Mouse (Mus musculus) cerebellum, adult 9-11 months (tissue): ENCODE data around the gene Slc26a1.
"Not testable (repeated sequence)": the region's sequence is repeated elsewhere in the genome, so short reads cannot be mapped to it uniquely, and the experiment has no call there.

Experiments
- DNase-seq: peaks from one replicate; pipeline ENCODE4 v3.0.0; 2022

The Slc26a1 gene

DNA sequence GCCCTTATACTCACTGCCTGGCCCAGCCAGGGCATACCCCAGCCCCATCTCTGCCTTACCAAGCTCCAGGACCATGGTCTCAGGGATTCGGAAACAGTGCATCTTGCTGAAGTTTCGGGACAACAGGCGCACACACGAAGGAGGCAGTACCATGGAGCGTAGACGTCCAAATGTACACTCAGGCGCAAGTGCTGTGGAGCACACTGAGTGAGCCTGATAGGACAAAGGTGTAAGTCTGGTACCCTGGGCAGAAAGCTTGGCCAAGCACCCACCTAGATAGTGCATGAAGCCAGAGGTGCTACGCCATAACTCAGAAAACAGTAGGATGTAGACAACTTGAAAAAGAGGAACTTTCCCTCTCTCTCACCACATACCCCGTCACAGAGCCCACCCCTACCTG is 20.0 kb downstream of the Slc26a1 start:
- DNase-seq = peak; percentile 11

DNA sequence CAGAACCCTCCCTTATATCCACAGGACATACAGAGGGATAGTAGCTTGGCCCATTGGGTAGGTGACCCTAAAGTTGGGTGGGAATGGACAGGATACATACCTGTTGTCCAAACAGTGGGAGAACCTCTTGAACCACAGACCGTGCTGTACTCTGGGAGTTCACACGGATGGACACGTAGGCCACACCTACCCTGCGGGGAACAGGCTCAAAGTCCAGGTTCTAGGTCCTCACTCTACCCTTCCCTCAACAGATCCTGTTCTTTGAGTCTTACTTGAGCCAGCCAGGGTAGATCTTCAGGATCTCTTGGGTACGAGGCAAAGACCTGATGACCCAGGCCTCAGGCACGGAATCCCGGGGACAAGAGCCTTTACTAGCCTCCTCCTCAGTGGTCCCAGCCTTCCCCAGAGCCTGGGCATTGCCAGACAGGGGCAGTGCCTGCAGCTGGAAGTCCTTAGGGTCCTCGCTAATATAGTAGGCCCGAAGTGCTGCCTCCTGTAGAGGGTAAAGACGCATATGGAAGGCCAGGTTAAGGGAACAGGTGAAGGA is 20.9 kb downstream of the Slc26a1 start:
- DNase-seq = peak; percentile 20

DNA sequence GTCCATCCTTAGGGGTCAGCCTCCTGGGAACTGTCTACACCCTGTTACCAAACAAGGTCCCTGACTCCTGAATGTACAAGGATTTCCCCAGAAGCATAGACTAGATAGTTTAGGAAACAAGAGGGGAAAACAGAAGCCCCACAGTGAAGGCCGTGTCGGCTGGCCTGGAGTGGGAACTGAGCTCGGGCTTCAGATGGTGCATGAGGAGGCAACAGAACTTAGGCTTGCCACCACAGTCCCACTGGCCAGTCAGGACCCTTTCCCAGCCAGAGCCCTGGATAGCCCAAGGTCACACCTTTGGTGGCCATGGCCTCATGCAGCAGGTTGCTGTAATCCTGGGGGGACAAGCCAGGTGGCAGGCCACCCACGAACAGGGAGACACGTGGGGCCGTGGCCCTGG is 22.0 kb downstream of the Slc26a1 start:
- DNase-seq = peak; percentile 16

DNA sequence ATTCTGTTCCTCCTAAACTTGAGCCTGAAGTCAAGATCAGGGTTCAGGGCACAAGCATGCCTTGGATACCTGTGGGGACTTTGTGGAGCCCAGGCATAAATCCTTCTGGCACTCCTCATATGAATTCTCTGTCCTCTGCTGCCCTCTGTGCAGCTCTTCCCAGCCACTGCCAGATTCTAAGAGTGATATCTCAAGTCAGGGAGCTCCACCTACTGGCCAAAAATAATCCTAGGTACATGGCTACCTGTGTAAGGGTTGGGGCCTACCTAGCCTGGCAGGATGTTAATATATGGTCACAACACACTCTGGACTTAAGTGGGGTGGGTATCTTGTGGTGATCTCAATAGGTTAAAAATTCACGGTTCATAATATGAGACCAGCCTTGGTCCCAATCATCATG is 23.5 kb downstream of the Slc26a1 start:
- peak; percentile 84 for DNase-seq

DNA sequence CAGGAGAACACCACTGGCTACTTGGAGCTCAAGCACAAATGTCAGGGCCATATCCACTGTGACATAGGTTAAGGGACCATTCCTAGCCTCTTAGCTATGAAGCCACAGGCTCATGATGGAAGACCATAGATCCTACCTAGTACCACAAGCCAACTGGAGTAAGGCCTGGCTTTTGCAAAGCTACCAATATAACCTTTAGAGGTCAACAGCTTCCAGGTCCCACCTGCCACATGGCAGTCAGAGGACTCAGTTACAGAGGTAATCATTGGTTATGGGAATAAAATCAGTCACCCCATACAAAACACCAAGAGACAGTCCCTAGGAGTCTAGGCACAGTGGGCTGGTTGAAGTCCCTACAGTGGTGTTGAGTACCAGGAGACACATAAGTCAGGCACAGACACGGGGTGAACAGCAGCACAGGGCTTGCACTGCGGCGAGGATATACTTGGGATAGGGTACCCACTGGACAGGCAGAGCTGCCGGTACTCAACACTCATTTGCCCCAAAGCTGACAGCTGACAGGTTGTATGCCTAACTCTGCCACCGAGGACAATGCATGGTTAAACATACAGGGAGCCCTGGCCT is 24.1 kb downstream of the Slc26a1 start:
- DNase-seq = no peak

DNA sequence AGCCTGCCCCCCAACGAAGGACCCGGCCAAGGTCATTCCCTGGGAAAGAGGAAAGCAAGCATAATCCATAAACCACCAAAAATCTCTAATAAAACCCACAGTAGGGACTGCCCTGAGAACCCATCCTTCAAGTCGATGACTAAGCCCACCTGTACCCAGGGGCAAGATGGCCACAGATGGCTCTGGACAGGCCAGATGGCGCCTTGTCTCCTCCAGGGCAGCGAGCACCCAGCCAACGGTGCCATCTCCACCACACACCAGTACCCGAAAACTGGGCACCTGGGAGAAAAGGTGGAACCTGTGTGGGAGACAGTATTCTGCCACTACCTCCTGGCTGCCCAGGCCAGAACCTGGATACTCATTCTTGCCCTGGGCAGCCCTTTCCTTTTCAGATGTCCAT is 25.0 kb downstream of the Slc26a1 start:
- peak; percentile 73 for DNase-seq

DNA sequence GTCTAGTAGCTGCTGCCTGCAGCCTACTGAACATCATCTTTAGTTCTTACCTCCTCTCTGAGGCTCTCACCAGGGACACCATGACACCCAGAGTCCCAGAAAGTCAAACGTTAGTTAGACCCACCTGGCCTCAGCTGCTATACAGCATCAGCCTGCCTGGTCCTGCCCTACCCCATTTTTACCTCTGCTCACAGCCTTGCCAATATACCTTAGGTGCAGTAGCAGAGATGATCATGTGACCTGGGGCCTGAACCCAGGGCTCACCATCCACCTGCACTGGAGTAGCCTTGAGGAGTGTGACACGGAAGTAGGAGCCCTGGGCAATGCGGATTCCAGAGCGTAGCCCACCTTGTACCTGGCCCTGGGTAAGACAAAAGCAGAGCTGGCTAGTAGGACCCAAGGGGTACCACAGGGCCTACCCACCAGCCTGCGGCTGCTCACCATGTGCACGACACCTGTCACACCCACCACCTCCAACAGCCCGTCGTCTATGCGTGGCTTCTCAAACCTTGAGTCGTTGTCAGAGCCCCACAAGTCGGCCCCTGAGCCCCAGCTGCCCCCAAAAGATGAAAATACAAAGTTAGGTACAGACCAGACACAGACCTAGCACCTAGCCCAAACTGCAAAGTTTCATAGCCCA is 26.3 kb downstream of the Slc26a1 start:
- DNase-seq = no peak

DNA sequence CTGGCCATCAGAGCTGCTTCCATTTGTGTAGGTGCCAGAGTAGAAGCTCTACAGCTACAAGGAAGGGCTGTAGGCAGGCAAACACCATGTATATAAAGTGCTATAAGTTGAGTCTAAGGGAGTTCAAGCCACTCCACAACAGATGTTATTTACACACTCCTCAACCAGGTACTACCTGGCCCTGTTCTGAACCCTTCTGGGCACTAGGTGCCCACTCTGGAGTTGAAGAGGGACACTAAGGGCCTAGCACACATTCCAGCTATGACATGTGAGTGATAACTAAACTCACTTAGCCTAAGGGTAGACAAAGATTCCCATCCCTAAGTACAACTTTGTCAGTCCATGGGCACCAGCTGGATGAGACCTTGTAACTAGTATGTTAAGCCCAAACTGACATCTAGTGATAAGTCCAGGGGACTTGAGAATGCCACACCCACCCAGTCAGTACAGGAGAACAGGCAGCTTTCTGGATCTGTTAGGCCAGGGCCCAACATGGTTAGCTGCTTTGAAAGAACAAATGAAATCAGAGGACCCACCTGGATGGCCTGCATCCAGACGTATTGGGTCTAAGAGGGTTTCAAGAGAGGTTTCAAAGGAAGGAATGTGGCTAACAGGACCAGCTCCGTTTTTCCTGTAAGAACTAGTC is 27.4 kb downstream of the Slc26a1 start:
- DNase-seq = no peak

DNA sequence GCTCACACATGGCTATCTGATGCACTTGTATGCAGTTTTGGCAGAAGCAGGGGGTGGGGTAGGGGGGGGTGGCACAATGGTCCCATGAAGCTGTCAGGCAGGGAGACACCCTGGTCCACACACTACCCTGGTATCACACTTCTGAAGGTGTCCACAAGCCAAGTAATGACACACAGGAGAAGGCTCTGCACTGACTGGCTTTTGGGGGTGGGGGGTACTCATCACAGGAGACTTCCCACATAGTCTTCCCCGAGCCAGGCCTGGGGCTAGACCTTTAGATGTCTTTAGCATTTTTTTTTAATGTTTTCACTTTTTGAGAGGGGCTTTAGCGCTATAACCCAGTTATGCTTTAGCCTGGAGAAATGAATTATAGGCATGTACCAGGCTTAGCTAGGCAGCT is 28.1 kb downstream of the Slc26a1 start:
- DNase-seq = no peak

DNA sequence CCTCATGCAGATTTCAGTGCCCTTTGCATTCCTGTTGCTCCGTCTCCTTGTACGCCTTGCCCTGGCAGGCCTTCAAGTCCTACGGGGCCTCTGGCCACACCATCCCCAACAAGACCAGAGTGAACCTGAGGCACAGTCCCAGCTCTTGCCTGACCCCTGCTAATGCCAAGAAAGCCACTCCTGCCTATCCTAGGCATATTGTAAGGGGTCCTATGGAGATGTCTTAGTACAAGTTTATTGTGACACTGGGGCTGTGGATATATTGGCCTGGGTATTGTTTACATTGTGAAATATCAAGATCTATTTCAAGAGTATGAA is 29.1 kb downstream of the Slc26a1 start:
- DNase-seq = no peak

DNA sequence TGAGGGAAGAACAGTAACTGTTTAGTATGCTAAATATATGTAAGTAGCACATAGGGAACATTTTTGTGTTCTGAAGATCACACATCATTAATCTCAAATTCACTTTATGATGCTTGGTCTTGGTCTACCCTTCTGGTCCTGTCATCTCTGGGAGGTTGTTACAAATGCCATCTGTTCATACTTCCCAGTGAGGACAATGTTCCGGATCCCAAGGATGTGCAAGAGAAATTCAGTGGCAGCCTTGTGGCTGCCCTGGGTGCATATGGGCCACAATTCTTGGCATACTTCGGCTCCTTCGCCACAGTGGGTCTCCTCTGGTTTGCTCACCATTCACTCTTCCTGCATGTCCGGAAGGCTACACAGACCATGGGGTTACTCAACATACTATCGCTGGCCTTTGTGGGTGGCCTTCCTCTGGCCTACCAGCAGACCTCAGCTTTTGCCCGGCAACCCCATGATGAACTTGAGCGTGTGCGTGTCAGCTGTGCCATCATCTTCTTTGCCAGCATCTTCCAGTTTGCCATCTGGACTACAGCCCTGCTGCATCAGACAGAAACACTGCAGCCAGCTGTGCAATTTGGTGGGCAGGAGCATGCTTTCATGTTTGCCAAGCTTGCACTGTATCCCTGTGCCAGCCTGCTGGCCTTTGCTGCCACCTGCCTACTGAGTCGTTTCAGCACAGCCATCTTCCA is 29.6 kb downstream of the Slc26a1 start:
- peak; percentile 74 for DNase-seq

DNA sequence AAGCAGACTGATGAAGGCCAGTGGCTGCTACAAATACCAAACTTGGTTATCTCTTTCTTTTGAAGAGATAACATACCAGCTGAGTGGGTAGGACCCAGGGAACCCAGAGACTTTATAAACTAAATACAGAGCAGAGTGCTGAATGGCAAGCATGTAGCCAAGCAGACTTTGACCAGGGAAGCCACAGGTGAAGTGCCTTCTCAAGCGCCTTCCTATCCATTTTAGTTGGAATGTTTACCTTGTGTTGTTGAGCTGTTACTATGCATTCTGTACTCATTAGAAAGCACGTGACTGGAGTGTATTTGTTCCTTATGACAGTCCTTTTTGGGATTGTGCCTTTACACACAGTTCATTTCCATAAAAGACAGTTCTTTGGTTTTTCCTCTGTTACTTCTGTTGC is 31.7 kb downstream of the Slc26a1 start:
- DNase-seq = no peak

DNA sequence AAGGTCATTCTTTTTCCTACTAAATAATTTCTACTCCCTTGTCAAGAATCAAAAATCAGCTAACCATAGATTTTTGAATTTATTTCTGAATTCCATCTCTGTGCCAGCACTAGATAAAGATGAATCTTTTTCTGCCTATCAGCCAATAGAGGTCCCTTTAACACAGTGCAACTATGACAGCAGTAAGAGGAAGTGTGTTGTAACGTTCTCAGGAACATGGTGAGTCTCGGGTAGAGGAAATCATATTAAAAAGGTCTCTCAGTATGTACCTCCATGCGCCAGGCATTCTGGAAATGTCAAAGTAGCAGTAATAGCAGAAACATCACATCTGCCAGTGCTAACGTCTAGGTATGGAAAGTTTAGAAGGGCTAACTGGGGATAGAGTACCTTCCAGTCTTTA is 39.2 kb downstream of the Slc26a1 start:
- no peak for DNase-seq

DNA sequence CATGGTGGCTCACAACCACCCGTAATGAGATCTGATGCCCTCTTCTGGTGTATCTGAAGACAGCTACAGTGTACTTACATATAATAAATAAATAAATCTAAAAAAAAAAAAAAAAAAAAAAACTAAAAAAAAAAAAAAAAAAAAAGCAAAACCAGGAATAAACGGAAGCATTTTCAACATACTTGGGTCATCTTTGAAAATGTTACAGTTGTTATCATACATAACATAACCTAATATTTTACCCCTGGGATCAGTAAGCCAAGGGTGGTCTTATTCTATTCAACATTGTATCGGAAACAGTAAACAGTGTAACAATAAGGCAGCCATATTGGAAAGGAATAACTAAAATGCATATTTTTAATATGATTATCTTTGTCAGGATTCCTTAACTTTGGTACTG is 41.3 kb downstream of the Slc26a1 start:
- DNase-seq = not testable (repeated sequence)

DNA sequence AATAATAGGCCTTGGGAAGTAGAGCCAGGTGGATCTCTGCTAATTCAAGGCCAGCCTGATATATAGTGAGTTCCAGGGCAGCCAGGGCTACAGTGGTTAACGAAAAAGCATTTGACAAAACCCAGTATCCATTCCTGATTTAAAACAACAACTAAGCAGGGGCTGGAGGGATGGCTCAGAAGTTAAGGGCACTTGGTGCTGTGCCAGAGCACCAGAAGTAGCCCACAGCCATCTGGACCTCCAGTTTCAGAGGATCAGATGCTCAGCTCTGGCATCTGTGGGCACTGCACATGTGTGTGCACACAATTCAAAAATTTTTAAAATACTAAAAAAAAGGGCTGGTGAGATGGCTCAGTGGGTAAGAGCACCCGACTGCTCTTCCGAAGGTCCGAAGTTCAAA is 41.7 kb downstream of the Slc26a1 start:
- DNase-seq = no peak

DNA sequence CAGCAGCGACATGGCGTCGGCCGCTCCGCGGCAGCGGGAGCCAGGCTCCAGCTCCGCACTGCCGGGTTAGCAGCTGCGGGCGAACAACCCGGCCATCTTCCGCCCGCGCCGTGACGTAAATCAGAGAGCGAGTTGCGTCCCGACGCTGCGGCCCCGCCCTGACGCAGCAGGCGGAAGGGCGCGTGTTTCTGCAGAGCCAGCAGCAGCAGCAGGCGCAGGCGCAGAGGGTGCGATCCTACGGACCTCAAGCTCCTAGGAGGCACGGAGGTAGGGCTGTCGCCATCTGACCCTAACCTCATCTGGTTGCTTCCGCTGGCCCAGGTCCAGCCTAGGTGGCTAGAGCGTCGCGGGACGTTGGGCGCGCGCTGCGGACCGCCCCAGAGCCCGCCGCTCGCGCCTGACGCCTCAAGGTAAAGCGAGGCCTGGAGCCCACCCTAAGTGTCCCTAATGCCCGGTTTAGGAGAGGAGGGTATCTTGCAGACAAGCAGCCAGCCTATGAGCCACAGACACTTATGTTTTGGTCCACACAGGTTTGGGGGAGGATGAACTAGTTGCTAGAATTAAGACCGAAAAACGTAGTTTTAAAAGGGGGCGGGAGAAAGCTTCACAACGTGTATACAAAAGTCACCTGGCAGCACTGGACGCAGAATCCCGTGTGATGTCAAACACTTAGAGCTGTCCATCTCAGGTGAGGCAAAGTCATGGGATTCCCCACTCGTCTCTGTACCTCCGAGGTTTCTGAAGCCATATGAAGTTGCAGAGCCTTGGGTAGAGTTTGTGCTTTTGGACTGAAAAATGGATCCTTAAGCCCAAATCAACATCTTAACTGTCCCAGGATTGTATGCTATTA is 45.5 kb downstream of the Slc26a1 start, which contains the start of the genes Gak and Tmem175:
Gene Gak (minus strand): TSS at position 122 of the 850 bp plus-strand sequence.
Gene Tmem175 (plus strand): TSS at position 137 of the 850 bp plus-strand sequence.
- peak; percentile 95 for DNase-seq

DNA sequence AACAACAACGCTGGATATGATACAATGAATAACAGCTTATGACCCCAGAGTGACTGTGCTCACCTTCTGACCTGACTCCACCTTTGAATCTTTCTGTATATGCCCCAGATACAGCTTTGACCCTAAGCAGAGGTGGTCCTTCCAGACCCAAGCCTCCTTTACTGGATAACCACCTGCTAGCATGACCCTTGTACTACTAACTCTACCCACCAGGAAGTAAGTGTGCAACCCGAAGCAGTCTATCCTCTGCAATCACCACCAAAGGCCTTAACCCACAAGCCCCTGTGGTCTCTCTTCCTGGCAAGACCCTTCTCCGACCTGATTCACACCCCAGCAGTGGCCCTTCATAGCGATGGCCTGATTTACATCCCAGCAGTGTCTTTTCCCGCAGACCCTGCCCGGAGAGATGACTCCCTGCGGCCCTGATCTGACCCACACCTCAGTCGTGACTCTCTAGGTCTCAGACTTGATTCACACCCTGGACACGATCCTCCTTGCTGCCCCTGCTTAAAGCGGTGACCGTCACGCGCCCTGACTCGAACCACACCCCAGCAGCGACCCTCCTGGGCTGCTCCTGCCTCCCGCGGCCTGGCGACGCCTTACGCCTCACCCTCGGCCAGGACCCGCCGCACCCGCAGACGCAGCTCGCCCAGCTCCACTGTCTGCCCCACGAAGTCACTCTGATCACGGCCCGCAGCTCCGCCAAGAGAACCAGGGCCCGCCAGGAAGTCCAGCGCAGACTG is 46.3 kb downstream of the Slc26a1 start:
- DNase-seq = no peak

DNA sequence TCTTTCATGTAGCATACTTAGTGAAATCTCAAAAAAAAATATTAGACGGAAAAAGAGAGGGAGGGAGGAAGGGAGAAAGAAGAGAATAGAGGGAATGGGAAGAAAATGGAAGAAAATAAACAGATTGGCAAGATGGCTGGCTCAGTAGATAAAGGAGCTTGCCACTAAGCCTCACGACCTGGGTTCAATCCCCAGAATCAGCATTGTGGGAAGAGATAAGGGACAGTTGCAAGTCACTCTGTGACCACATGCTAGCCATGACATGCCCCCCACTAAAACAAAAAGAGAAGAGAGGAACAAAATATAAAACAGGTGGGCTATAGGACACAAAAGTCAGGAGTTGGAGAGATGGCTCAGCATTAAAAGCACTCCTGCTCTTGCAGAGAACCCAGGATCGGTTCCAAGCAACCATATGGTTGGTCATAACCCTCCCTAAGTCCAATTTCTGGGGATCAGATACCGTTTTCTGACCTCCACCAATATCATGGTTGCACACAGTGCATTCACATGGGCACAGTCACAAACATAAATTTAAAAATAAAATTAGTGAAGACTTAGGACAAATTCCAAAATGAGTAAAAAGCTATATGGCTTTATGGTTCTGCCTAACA is 49.2 kb downstream of the Slc26a1 start:
- no peak for DNase-seq

DNA sequence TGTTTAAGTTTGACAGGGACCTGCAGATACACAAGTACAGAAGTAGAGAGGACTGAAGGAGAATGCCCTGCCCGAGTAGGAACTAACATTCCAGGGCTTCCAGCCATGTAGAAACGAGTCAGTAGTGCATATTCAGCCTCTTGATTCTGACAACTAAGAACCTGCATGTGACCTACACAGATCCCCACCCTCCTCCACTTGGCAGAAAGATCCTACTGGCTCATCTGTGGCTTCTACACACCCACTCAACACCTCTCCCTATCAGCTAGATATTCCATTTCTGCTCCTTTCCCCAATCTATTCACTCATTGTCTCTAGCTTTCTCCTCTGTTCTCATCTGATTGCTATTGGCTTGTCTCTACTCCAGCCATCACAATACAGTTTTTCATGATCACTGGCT is 53.5 kb downstream of the Slc26a1 start:
- no peak for DNase-seq
